Mouse (Mus musculus) 416B (cell line): Measurements from ENCODE around the gene Lrrc10.
"Not testable (repeated sequence)": the region's sequence is repeated elsewhere in the genome, so short reads cannot be mapped to it uniquely, and the experiment has no call there.

Experiments used
- DNase-seq: peaks from one replicate; pipeline ENCODE4 v3.0.0; 2011; ENCODE audit warnings: low read depth

Lrrc10 gene

DNA sequence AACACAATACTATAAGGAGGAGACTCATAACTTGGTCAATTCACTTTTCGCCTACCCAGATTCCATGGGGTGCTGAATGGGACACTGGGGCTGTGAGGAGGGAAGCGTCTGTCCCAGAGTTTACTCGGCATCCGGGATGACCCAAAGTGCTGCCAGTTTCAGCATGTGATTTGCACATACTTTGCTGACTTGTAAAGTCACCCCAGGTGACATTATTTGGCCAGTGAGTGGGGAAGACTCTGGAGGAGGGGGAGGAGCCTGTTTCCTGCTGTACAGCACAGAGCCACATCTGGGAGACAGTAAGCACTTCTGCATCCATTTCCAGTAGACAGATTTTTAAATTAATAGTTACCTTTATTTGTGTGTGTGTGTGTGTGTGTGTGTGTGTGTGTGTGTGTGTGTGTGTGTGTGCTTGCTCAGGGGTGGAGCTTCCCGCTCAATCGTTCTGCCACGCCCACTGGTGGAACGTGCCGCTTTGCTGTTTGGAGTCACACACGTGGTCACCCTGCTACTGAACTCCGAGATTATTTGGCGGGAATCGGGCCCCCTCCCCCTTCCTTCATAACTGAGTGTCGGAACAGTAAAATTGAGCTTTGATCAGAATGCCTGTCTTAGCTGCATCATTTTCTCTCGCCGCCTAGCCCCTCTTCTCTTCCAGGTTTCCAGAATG lies 1.5 kb upstream of the Lrrc10 start:
- DNase-seq = not testable (repeated sequence)

GRCm38 (mm10) chr10:117049253-117049652 lies 4.1 kb downstream of the Lrrc10 start:
- DNase-seq = no peak

DNA sequence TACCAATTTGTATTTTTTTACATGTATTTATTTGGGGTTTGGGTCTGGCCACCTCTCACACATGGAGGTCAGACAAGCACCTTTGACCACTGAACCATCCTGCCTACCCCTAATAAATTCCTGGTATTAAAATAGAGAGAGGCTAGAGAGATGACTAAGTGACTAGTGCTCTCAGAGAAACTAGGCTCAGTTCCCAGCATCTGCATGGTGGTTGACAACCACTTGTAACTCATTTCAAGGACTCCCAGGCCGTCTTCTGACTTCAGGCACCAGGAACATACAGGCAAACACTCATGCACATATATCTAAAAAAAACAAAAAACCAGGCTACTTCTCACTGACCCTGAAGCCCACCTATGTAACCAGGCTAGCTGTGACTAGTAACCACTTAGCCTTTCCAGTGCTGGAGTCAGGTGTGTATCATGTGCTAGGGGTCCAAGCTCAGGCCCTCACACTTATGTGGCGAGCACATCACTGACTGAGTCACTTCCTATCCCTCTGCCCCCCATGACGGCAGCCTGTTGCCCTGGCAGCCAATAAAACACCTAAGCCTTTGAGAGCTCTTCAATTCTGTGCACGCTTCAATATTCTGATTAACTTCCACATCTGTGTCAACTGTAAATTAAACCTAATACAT lies 4.9 kb downstream of the Lrrc10 start:
- peak; percentile 33 for DNase-seq

DNA sequence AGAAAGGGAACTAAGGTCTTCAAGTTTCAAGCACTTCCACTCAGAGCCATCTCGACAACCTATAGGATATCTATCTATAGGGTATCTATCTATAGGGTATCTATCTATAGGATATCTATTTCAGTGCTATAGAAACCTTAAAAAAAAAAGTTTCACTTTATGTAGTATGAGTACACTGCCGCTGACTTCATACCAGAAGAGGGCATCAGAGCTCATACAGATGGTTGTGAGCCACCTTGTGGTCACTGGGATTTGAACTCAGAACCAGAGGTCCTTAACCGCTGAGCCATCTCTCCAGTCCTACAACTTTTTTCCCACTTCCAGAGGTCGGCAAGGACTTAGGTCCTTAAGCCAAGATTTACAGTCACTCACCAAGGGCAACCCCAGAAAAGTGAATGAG lies 10.5 kb downstream of the Lrrc10 start:
- DNase-seq = no peak

DNA sequence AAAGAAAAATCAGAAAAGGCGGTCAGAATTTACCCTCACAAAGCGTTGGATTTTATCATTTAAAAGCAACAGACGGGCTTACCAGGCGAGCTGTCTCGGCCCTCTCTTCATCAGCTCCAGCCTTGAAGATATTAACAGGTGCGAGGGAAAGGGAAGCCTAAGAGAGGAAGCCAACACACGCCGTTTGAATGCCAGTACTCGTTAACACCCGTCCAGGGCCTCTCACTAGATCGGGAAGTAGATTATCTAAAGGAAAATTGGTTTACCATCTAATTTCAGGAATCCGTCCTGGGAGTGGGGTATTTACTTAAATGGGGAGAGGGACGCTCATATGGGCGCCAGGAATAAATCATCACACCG lies 17.7 kb downstream of the Lrrc10 start:
- DNase-seq = no peak

DNA sequence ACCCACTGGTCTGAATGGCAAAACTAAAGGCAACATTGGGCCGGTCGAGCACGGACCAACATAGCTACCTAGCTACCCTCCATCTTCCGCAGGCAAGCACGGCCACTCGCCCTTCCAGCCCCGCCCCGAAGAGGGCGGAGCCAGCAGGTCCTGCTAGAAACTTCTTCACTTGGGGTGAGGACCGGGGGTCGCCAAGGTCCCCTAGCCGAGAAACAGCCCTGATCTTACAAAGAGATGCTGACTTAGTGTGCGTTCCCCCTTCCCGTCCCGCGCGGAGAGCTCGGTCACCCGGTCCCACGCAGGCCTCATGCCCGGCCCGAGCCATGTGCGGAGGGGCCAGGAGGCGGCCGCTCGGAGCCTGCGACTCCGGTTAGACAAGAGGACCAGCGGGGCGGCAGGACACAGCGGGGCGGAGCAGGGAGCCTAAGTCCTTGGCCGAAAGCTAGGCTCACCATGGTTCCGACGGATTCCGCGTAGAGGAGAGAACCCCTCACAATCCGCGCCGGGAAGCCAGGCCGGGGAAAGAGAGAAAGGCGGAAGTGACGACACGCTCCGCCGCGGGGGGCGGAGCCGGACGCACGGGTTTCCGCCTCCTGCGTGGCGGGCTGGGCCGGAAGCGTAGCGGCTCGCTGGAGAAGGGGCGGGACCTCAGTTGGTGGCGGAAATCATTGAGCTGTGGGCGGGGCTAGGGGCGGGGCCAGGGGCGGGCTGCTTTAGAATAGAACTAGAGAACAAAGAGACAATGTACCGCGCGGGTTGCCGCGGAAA lies 18.3 kb downstream of the Lrrc10 start, which contains the start of gene Cct2:
TSS of gene Cct2 (minus strand) at position 561 of the 768 bp plus-strand sequence.
- DNase-seq = peak; percentile 97

DNA sequence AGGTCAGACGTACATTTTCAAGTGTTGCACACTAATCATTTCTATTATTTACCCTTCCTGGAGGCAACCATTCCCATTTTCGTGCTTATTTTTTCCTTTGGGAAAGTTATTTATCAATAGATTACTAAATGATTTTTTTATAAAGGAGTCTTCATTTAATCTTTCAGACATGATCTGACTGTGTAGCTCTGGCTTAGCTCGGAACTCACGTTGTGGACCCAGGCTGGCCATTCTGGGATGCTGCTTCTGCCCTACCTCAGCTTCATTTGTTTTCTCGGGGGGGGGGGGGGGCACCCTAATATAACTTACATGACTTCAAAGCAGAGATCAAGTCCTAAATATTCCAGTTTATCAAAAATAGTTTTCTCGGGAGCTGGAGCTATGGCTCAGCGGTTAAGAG lies 18.9 kb downstream of the Lrrc10 start:
- no peak for DNase-seq

- no peak for DNase-seq
Observed at GRCm38 (mm10) chr10:117069109-117069508, 24.0 kb downstream of the Lrrc10 start.

- DNase-seq = peak; percentile 18
Observed at GRCm38 (mm10) chr10:117072191-117072888, 27.2 kb downstream of the Lrrc10 start.

DNA sequence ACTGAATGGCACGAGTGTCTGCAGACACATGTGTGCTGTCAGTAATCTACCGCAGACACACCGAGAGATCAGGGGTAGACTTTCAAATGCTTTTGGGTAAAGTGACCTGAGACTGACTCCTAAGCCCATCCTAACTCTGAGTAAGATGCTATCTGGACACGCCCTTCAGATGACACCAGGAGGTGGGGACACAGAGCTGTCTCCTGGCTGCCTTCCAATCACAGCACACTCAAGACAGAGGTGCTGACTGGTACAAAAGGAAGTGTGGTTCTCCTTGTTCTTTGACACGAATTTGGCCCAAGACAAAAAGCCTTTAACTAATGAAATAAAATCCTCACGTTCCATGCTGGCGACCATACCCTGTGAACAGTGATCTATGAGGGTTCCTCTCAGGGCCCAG lies 28.0 kb downstream of the Lrrc10 start:
- no peak for DNase-seq

- DNase-seq = peak; percentile 76
Observed at GRCm38 (mm10) chr10:117078284-117078683, 33.1 kb downstream of the Lrrc10 start.

DNA sequence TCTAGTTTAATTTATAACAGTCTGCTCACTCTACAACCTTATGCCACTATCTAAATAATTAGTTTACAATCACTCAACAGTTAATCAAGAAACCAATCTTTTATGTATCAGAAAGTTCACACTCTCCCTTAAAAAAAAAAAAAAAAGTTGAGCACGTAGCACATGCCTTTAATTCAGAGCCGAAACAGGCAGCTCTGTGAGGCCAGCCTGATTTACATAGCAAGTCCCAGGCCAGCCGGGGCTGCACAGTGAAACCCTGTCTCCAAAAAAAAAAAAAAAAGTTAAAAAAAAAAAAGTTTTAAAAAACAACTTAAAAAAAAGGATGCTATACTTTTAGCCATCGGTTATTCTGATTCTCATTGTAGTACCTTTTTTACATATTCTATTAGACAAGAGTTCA lies 36.2 kb downstream of the Lrrc10 start:
- DNase-seq = no peak

GRCm38 (mm10) chr10:117081914-117082359 lies 36.8 kb downstream of the Lrrc10 start:
- peak; percentile 31 for DNase-seq

DNA sequence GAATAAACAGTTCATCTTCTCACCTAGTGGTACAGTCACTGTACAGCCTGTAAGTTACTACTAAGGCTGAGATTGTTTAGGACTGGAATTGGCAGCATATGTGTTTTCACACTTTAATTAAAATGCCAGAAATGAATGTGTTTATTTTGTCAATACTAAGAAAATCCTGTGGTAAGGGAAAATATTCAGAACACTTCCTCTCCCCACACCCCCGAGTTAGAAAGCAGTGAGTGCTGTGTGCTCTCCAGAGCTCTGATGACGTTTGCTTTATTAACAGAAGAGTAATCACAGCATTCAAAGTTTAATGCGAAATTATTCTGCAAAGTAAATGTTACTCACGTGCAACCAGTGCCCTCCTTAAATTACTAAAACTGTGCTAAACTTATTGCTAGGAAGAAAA lies 44.5 kb downstream of the Lrrc10 start:
- no peak for DNase-seq

GRCm38 (mm10) chr10:117094504-117095329 lies 49.6 kb downstream of the Lrrc10 start:
- DNase-seq = no peak

GRCm38 (mm10) chr10:117096096-117096495 lies 51.0 kb downstream of the Lrrc10 start:
- DNase-seq = no peak
